Mouse (Mus musculus): ENCODE results near the gene Lonp1. TPM values are rescaled to one million over a fixed set of nuclear protein-coding genes. Genes with fewer than 3 reads are reported as not detected.

The Lonp1 gene
- polyA plus RNA-seq, 3 experiments from 2014 or later: 7.5 to 8.1 (median 8.1) TPM

GRCm38 (mm10) chr17:56588921-56589320 is 37.8 kb downstream of the Lonp1 start:
- ATAC-seq: no peak

GRCm38 (mm10) chr17:56587773-56588172 is 38.9 kb downstream of the Lonp1 start:
- ATAC-seq: no peak

GRCm38 (mm10) chr17:56585171-56585821 is 41.4 kb downstream of the Lonp1 start:
- ATAC-seq: peak; percentile 22

GRCm38 (mm10) chr17:56584257-56585130 is 42.2 kb downstream of the Lonp1 start, which contains the start of the genes Safb2 and Safb:
Gene Safb2, minus strand, starts transcription at chr17:56584585.
Gene Safb, plus strand, starts transcription at chr17:56584825.
- ATAC-seq: peak; percentile 79

GRCm38 (mm10) chr17:56583611-56584256 is 43.0 kb downstream of the Lonp1 start:
- no peak for ATAC-seq

- no peak for ATAC-seq
Observed at GRCm38 (mm10) chr17:56583071-56583470, 43.6 kb downstream of the Lonp1 start.

- ATAC-seq: no peak
Observed at GRCm38 (mm10) chr17:56572939-56573338, 53.7 kb downstream of the Lonp1 start.

GRCm38 (mm10) chr17:56572154-56572553 is 54.5 kb downstream of the Lonp1 start:
- ATAC-seq: no peak

GRCm38 (mm10) chr17:56570287-56570686 is 56.4 kb downstream of the Lonp1 start:
- no peak for ATAC-seq

- no peak for ATAC-seq
Observed at GRCm38 (mm10) chr17:56567370-56567769, 59.3 kb downstream of the Lonp1 start.

GRCm38 (mm10) chr17:56566918-56567317 is 59.8 kb downstream of the Lonp1 start:
- no peak for ATAC-seq

- ATAC-seq: no peak
Observed at GRCm38 (mm10) chr17:56566293-56566692, 60.4 kb downstream of the Lonp1 start.

Other genes starting within 250 kb of the Lonp1 start
- gene Ptprs, start 150.4 kb downstream of the Lonp1 start, polyA plus RNA-seq (2017; shearing (Covaris generic)): 10 to 100 TPM in 1 of 3 experiments, 1 to 10 TPM in 2; 7.2 to 10.9 (median 8.8) TPM
- not detected for gene Znrf4, start 114.5 kb downstream of the Lonp1 start, polyA plus RNA-seq (2017; shearing (Covaris generic))
- 1 to 10 TPM in 2 of 3 experiments, under 1 TPM in 1; 0.67 to 4.4 (median 3.5) TPM for gene Gm20219, start 72.5 kb downstream of the Lonp1 start, polyA plus RNA-seq (2017; shearing (Covaris generic))
- gene Safb2, start 42.3 kb downstream of the Lonp1 start, polyA plus RNA-seq (2017; shearing (Covaris generic)): 10 to 100 TPM; 35.0 to 55.9 (median 51.8) TPM
- 10 to 100 TPM; 36.9 to 55.3 (median 39.7) TPM for gene Safb, start 42.1 kb downstream of the Lonp1 start, polyA plus RNA-seq (2017; shearing (Covaris generic))
- gene 2410015M20Rik, start 17.1 kb downstream of the Lonp1 start, polyA plus RNA-seq (2017; shearing (Covaris generic)): 100 to 1,000 TPM; 203 to 308 (median 286) TPM
- 1,000 to 10,000 TPM; 2,478 to 5,003 (median 4,913) TPM for gene Rpl36, start 13.5 kb downstream of the Lonp1 start, polyA plus RNA-seq (2017; shearing (Covaris generic))
- gene Catsperd, start 1.3 kb upstream of the Lonp1 start, polyA plus RNA-seq (2017; shearing (Covaris generic)): 1 to 10 TPM in 2 of 3 experiments, under 1 TPM in 1; 0.68 to 3.9 (median 3.3) TPM
- gene Ranbp3, start 46.4 kb upstream of the Lonp1 start, polyA plus RNA-seq (2017; shearing (Covaris generic)): 10 to 100 TPM; 54.4 to 59.4 (median 58.4) TPM
- 100 to 1,000 TPM; 216 to 257 (median 247) TPM for gene Ndufa11, start 90.9 kb upstream of the Lonp1 start, polyA plus RNA-seq (2017; shearing (Covaris generic))
- 1 to 10 TPM; 3.1 to 7.4 (median 3.8) TPM for gene Vmac, start 91.1 kb upstream of the Lonp1 start, polyA plus RNA-seq (2017; shearing (Covaris generic))
- not detected for gene Nrtn, start 130.6 kb upstream of the Lonp1 start, polyA plus RNA-seq (2017; shearing (Covaris generic))
- 10 to 100 TPM; 16.2 to 34.6 (median 34.0) TPM for gene Dus3l, start 137.9 kb upstream of the Lonp1 start, polyA plus RNA-seq (2017; shearing (Covaris generic))
- under 1 TPM; 0.59 to 0.79 (median 0.75) TPM for gene Prr22, start 143.4 kb upstream of the Lonp1 start, polyA plus RNA-seq (2017; shearing (Covaris generic))
- gene Rfx2, start 204.1 kb upstream of the Lonp1 start, polyA plus RNA-seq (2017; shearing (Covaris generic)): 1 to 10 TPM in 2 of 3 experiments, under 1 TPM in 1; 0.62 to 3.3 (median 1.5) TPM
- not detected for gene Acsbg2, start 247.6 kb upstream of the Lonp1 start, polyA plus RNA-seq (2017; shearing (Covaris generic))
- under 1 TPM; 0.21 to 0.57 (median 0.28) TPM for gene 1700061G19Rik, start 248.6 kb upstream of the Lonp1 start, polyA plus RNA-seq (2017; shearing (Covaris generic))